Mouse (Mus musculus) liver, adult 2 months (tissue): ENCODE results near the gene Pgp. TPM values are rescaled to one million over a fixed set of nuclear protein-coding genes. Genes with fewer than 3 reads are reported as not detected.
"Not testable (repeated sequence)": the region's sequence is repeated elsewhere in the genome, so short reads cannot be mapped to it uniquely, and the experiment has no call there.

Source experiments
- DNase-seq: peaks from one replicate; pipeline ENCODE4 v3.0.0-alpha.2; 2011; ENCODE audit warnings: low read depth, low spot score; ENCODE audit errors: extremely low read depth
- H3K27ac ChIP-seq: fragments of 200-500 bp; replicated peaks from 2 replicates; pipeline ENCODE4 v1.5.1; 2012; ENCODE audit warnings: low read depth, mild to moderate bottlenecking, control low read depth, inconsistent platforms, low read length; ENCODE audit not compliant: insufficient read depth
- H3K27me3 ChIP-seq: fragments of 200-500 bp; 2 replicates; pipeline ENCODE4 v1.6.1; 2012; ENCODE audit warnings: mild to moderate bottlenecking, moderate library complexity, low read length, inconsistent platforms; ENCODE audit not compliant: control insufficient read depth, insufficient read depth
- H3K36me3 ChIP-seq: fragments of 200-500 bp; 2 replicates; pipeline ENCODE4 v1.6.1; 2012; ENCODE audit warnings: low read length, inconsistent platforms; ENCODE audit not compliant: control insufficient read depth, insufficient read depth
- H3K4me1 ChIP-seq: fragments of 200-500 bp; 2 replicates; pipeline ENCODE4 v1.6.1; 2011; ENCODE audit warnings: low read length; ENCODE audit not compliant: control insufficient read depth, insufficient read depth
- H3K4me3 ChIP-seq: fragments of 200-500 bp; 2 replicates; pipeline ENCODE4 v1.5.1; 2011; ENCODE audit warnings: low read depth, mild to moderate bottlenecking, control low read depth, low read length, moderate library complexity; ENCODE audit not compliant: insufficient read depth
- H3K79me2 ChIP-seq: fragments of 200-500 bp; 2 replicates; pipeline ENCODE4 v1.6.1; 2012; ENCODE audit warnings: inconsistent platforms, mild to moderate bottlenecking, low read length, moderate library complexity; ENCODE audit not compliant: control insufficient read depth, insufficient read depth
- H3K9ac ChIP-seq: fragments of 200-500 bp; 2 replicates; pipeline ENCODE4 v1.6.1; 2012; ENCODE audit warnings: low read depth, mild to moderate bottlenecking, control low read depth, inconsistent platforms, low read length
- CTCF ChIP-seq: fragments of 200-500 bp; IDR thresholded peaks from 2 replicates; pipeline ENCODE4 v1.5.1; 2011; ENCODE audit warnings: low read depth, low read length, control low read depth
- POLR2A ChIP-seq: fragments of 200-500 bp; IDR thresholded peaks from 2 replicates; pipeline ENCODE4 v1.6.1; 2011; ENCODE audit warnings: low read length, control low read depth; ENCODE audit not compliant: insufficient read depth; ENCODE audit errors: extremely low read depth
- WGBS: fragments of 180-500 bp; shearing (Covaris S2); methylation state at CpG from one replicate; pipeline ENCODE4 v1.1.7; 2018; 5-methylcytosine and 5-hydroxymethylcytosine counted together
- polyA plus RNA-seq: library from polyadenylated mRNA; depleted of rRNA; stranded (reverse); fragments of >200 nt; gene quantifications from 2 replicates; pipeline ENCODE4 v1.2.3, GENCODE M21; 2012
- total RNA-seq: library from RNA; depleted of rRNA; stranded (reverse); fragments of >200 nt; gene quantifications from 2 replicates; pipeline ENCODE4 v1.2.3, GENCODE M21; 2014

The Pgp gene
- total and polyA plus RNA-seq, 2 experiments = 9.2 to 25.8 TPM

- no peak for TF ChIP-seq POLR2A
- no peak for TF ChIP-seq CTCF
- Histone ChIP-seq H3K27me3 (no peaks in the 10 kb centered on the region), H3K9ac (peak overlapping the region; percentile 23; the same call in 1 of the 2 replicates), H3K27ac (no peak overlapping the region; the same call in 1 of the 2 replicates), H3K79me2 (no peaks in the 10 kb centered on the region; the same call in 1 of the 2 replicates), H3K36me3 (peaks cover 2% of the 10 kb centered on the region; the same call in 1 of the 2 replicates), H3K4me1 (peaks cover 4% of the 10 kb centered on the region), H3K4me3 (peak overlapping the region; percentile 63)
- DNase-seq = no peak
- WGBS = 3% methylated on average over 14 of the region's 14 CpGs
Observed at GRCm38 (mm10) chr17:24454218-24454755, 15.9 kb upstream of the Pgp start.

DNA sequence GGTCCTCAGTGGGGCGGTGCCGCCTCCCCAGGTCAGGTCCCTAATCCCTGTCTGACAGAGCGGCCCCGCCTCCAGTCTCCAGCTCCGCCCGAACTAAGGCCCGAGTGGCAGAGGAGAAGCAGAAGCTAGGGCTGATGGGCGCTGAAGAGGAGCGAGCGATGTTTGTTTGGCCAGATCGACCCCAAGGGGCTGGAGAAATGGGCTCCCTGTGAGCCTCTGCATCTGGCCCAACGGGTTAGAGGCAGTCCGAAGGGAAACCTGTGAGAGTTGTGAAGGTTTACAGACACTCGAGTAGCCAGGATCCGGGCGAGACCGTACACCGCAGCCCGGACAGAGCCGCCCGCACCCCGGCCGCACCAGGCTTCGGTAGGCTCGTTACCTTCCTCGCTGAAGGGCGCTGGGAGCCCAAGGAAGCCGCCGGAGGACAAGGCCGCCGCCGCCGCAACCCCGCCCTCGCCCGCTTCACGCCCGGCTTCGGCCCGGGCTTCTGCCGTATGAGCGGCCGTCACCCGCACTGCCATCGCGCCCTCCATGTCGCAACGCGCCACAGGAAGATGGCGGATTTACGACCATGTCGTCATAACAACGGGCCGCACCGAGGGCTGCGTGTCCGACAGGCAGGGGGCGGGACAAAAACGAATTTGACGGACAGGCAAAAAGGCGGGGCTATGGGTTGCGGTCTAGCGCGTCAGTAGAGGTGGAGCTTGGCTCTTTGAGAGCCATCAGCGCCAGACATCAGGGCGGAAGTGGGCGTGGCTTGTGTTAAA lies 15.3 kb upstream of the Pgp start:
- Histone ChIP-seq H3K27me3 (no peaks in the 10 kb centered on the region), H3K27ac (peak overlapping the region; percentile 86), H3K36me3 (peaks cover 2% of the 10 kb centered on the region; the same call in 1 of the 2 replicates), H3K79me2 (no peaks in the 10 kb centered on the region; the same call in 1 of the 2 replicates), H3K9ac (peak overlapping the region; percentile 85), H3K4me3 (peak overlapping the region; percentile 63), H3K4me1 (peaks cover 4% of the 10 kb centered on the region)
- TF ChIP-seq CTCF (no peak), POLR2A (peak; percentile 94)
- under 1% methylated on average over 67 of the region's 67 CpGs for WGBS
- DNase-seq = peak; percentile 97

DNA sequence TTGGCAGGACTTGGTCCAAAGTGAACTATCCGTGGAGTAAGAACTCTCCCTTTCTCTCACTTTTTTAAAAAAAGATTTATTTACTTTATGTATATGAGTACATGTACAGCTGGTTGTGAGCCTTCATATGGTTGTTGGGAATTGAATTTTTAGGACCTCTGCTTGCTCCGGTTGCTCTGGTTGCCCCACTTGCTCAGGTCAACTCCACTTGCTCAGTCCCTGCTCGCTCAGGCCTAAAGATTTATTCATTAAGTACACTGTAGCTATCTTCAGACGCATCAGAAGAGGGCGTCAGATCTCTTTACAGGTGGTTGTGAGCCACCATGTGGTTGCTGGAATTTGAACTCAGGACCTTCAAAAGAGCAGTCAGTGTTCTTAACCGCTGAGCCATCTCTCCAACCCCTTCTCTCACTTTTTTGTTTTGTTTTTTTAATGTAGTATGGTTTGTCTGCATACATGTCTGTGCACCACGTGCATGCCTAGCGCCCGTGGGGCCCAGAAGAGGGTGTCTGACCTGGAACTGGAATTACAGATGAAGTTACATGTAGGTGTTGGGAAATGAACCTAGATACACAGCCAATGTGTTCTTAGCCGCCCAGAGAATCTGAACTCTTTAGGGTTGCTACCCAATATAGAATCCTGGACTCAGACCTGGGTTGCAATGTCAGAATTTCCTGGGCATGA lies 14.5 kb upstream of the Pgp start:
- H3K79me2 ChIP-seq, H3K4me3 ChIP-seq, H3K27me3 ChIP-seq, H3K4me1 ChIP-seq, DNase-seq, H3K36me3 ChIP-seq: not testable (repeated sequence)
- Histone ChIP-seq H3K9ac (peak overlapping the region; percentile 29; the same call in 1 of the 2 replicates), H3K27ac (peak overlapping the region; percentile 42; the same call in 1 of the 2 replicates)
- WGBS = 23% methylated on average over 10 of the region's 10 CpGs

DNA sequence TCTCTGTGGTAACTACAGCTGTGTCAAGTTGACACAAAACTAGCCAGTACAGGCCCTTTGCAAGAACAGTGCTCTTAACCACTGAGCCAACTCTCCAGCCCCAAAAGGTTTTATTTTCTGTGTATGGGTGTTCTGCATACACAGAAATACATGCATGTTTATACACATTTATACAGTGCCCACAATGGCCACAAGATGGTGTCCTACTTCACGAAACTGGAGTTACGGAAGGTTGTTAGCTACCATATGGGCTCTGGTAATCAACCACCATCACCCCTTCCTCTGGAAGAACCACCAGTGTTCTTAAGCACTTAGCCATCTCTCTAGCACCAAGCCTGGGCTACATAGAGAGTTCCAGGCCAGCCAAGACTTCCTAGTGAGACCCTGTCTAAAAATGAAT lies 8.6 kb upstream of the Pgp start:
- WGBS = 80% methylated on average over 2 of the region's 2 CpGs
- peak; percentile 23; the same call in 1 of the 2 replicates for TF ChIP-seq CTCF
- no peak for TF ChIP-seq POLR2A
- DNase-seq = peak; percentile 45
- H3K27me3 ChIP-seq = no peaks in the 10 kb centered on the region
- no peak overlapping the region for H3K4me3 ChIP-seq
- H3K9ac ChIP-seq = no peak overlapping the region
- no peaks in the 10 kb centered on the region for H3K4me1 ChIP-seq
- no peaks in the 10 kb centered on the region for H3K79me2 ChIP-seq
- no peak overlapping the region for H3K27ac ChIP-seq
- H3K36me3 ChIP-seq = no peaks in the 10 kb centered on the region

DNA sequence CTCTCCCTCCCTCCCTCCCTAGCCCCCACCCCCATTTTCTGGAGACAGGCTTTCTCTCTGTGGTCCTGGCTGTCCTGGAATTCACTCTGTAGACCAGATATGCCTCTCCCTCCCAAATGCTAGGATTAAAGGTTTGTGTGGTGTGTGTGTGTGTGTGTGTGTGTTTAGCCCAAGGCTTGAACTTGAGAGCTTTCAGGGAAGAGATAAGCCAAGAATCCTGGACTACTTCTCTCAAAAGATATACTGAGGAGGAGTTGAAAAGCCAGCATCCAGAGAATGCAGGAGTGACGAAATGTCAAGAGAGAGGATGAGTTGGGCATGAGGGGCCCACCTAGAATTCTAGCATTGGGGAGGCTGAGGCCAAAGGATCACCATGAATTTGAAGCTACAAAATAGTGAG lies 7.3 kb upstream of the Pgp start:
- TF ChIP-seq CTCF (no peak), POLR2A (no peak)
- H3K27me3 ChIP-seq = no peaks in the 10 kb centered on the region
- no peaks in the 10 kb centered on the region for H3K79me2 ChIP-seq
- 100% methylated on average over 1 of the region's 1 CpGs for WGBS
- DNase-seq = no peak
- no peaks in the 10 kb centered on the region for H3K4me1 ChIP-seq
- H3K9ac ChIP-seq = no peak overlapping the region
- no peak overlapping the region for H3K4me3 ChIP-seq
- no peaks in the 10 kb centered on the region for H3K36me3 ChIP-seq
- H3K27ac ChIP-seq = no peak overlapping the region
